Mouse (Mus musculus) thymus, postnatal 25 days (tissue): ENCODE data around the gene A630095N17Rik.

Experiments used
- DNase-seq: peaks from one replicate; pipeline ENCODE4 v3.0.0; 2022

The A630095N17Rik gene

DNA sequence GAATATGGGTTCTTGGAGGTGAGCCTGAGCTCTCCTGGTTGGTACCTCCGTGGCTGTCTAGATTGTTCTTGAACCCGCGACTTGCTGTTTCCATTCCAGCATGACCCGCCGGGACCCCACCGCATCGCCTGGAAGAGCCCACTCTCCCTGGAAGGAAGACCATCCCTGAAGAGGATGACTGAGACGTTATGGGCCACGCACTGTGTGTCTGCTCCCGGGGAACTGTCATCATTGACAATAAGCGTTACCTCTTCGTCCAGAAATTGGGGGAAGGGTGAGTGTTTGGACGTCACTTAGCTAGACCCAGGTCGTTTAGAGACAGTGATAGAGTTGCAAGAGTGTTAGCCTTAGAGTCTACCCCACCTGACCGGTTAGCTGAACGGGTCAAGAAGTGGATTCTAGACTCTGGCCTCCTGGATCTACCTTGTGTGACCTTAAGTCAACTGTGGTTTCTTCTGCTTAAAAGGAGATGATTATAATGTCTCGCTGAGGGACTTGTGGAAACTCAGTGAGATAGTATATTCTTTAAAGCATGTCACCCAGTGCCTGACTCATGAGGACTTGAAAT lies 20.7 kb downstream of the A630095N17Rik start:
- no peak for DNase-seq

DNA sequence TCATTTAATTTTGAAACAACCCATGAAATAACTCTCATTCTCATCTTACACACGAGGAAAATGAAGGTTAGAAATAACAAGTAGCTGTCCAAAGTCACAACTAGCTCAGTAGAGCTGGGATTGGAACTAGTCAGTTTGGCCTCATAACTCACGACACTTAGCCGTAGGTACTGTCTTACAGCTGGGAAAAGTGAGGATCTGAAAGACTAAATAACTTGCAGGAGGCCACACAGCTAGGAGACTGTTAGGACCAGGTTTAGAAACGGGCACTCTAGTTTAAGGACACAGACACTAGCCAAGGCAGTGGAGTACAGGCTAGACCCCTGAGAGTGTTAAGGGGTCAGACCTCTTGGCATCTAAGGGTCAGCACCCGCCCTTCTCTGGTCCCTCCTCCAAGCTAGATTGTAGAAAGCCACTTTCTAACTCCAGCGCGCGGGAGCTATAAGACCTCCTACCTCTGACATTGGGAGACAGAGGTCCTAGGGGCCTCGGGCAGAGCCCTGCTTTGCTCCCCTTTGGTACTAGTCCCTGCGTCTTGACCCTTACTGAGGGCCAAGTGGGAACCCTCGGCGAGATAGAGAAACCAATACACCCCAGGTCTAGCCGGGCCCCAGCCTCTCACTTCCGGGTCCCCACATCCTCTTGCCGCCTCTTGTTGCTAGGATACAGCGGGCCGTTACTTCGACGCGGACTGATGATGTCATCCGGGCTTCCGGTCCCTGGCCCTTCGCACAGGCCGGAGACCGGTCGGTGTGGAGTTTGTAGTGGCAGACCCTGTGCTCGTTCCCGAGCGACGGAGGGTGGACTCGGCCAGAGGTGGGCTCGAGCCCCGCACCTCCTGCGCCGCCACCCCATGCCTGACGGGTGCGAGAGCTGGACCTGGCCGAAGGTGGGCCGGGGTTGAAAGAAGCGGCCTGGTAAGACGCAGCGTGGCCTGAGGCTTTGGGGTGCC lies 21.5 kb downstream of the A630095N17Rik start, which contains the start of the genes Glb1l and Stk16:
TSS of gene Glb1l (minus strand) at position 678 of the 952 bp plus-strand sequence.
TSS of gene Stk16 (plus strand) at position 703 of the 952 bp plus-strand sequence.
- DNase-seq: peak; percentile 95

GRCm38 (mm10) chr1:75208967-75209678 lies 22.8 kb downstream of the A630095N17Rik start:
- peak; percentile 51 for DNase-seq

DNA sequence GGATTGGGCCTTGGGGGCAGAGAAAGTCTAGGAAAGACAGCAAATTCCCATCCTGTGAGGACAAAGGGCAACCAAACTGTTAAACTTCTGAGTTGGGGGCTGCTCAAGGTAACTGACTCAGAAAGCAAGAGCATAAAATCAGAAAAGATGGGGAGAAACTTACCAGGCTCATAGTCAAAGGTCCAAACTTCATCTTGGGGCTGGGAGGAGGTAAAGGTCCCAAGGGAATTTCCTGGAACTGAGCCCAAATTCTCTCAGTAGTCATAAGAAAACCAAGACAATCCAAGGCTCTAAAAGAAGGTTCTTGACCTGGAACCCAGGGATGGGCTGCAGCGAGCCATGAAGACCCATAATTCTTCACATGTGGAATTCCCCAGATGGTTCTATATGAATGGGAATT lies 30.7 kb downstream of the A630095N17Rik start:
- DNase-seq: no peak

DNA sequence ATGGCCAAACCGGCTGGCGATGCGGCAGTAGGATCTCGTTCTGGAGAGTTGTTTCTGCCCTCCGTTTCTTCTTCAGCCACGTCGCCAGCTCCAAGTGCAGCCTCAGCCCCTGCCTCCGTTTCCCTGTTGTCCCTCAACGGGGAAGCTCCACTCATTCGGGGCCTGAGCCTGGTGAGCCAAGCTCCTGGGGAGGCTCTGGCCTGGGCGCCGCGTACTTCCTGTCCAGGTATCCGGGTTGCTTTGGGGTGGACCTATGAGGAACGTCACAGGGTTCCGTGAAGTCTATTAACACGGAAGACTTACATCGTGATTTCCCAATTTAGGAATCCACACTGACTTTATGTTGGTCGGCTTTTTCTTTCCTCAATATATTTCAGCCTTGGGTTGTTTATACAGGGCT lies 39.5 kb downstream of the A630095N17Rik start:
- DNase-seq: no peak

DNA sequence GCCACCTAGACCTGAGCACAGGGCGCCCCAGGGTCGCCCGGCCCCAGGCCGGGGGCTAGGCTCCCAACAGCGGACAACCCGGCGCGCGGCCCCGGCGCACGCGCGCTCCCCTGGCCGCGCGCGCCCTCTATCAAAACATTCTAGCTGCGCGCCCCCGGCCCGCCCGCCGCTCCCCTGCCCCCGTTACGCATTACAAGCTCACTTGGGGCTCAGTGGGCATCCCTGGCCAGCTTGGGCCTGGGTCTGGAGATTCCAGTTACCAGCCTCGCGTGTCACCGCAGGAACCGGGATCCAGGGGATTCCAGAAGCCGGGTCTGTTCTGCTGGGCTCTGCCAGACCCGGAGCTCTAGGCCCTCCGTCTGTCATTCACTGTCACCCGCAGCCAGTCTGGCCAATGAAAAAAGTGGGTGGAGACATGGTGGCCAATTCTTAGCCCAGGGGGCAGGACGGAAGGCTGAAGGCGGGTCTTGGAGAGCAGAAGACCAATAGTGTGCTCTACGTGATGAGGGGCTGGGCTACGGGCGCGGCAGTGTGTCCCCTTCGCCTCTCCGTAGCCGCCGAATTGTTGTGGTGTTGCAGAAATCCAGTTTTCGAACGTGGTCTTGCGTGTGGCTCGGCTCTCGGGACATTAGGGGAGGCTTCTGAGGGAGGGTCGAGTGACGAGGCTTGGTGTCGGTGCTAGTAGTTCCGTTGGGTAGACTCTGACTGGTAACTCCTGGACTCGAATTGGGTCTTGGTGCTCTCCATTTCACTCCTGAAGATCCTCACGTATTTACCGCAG lies 40.1 kb downstream of the A630095N17Rik start, which contains the start of the genes Ankzf1 and Atg9a:
TSS of gene Ankzf1 (plus strand) at position 530 of the 781 bp plus-strand sequence.
TSS of gene Atg9a (minus strand) at position 575 of the 781 bp plus-strand sequence.
- peak; percentile 92 for DNase-seq

DNA sequence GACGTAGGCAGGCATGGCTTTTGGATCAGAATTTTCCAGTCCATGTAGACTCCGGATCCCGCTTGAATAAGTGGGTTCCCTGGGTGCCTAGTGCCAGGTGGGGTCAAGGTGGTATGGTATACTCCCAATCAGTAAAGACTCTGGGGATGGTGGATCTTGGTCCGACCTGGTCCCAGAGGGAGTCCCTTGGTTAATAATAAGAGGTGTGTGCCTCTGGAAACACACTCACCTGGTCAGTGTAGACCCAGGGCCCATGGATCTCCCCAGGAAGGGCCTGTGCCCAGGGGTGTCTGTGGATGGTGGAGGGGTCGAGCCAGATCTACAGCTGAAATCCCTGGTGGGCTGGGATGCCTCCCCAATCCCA lies 40.7 kb downstream of the A630095N17Rik start:
- no peak for DNase-seq

DNA sequence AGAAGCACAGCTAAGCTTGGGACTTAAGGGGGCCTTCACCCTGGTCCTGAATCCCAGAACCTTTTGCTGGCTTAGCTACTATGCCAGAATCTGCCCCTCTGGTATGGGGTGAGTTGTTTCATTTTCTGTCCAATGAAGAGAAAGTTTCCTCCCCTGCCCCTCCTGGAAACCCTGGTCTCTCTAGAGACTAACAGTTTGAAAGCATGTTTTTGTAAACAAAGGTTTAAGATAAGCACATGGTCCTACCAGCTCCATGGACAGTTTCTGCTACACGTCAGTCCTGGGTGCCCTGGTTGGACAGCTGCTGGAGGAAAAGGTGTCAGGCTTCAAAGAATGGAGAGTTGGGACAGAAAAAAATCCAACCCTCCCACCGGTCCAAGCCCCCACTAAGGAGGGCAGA lies 41.3 kb downstream of the A630095N17Rik start:
- DNase-seq: no peak

DNA sequence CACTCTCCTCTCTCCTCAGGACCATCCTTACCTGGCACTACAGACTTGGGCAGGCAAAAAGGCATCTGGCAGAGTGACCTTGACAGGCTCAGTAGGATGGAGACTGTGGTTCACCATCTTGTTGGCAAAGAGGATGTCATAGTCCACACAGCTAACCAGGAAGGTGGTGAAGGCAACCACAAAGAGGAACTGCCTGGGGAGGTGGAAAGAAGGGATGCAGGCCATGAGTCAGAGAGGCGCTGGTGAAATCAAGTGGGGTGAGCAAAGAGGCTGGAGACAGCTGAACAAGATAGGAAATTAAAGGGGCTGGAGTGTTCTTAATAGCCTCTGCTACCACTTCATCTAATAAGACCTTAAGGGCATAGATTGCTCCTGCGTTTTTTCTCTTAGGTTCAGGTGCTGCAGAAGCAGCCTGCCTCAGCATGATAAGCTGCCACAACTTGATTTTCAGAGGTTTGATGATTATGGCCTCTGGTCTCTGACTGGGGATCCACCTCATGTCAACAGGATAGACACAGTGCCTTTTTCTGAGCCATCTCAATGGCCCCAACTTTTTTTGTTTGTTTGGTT lies 43.9 kb downstream of the A630095N17Rik start:
- DNase-seq: no peak

DNA sequence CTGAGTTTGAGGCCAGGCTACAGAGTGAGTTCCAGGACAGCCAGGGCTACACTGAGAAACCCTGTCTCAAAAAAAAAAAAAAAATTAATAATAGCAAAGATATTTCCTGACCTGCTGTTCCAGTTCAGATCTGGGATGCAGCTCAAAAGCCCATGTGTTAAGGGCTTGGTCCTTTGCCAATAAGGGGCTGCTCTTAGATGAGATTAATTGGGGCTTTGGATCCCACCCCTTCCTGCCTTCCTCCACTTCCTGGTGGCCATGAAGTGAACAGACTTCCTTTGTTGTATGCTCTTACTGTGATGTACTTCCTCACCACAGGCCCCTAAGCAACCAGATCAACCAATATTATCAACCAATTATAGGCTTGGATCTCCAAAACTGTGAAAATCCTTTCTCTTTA lies 44.8 kb downstream of the A630095N17Rik start:
- no peak for DNase-seq

DNA sequence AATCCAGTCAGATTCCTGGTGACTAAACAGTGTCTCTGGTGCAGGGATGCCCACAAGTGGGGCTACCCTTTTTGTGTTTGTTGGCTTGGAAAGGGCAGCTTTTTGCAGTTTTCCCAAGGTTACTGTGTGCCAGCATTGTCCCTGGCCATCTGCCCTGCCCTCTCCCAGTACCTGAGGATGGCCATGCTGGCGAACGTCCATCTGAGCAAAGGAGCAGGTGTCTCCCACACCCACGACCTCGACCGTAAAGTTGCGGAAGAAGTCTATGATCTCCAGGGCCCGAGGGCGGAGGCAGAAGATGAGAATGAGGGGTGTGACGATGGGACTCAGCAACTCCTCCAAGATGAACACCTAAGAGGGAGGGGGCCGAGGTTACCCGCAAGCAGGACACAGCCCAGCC lies 46.4 kb downstream of the A630095N17Rik start:
- no peak for DNase-seq

- no peak for DNase-seq
These were observed 49.7 kb downstream of the A630095N17Rik start for GRCm38 (mm10) chr1:75182160-75182559.

DNA sequence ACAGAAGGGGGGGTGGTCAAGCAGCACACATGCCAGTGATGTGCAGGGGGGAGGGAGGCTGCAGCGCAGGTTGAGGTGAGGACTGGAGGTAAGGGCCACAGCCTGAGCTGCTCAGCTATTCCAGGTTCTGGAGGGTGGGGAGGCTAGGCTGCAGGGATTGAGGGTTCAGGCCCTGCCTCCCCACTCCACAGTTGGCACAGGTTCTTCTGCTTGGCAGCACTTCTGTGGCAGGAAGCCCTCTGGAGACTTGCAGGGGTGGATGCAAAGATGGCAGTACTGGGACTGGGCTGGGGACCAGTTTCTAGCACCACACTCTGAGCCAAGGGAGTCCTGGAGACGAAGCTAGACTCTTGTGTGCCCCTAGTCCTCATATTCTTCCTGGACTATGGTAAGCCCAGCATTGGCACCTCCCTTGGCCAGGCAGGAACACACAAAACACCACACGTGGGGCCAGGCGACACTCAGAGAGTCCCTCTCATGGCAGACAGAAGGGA lies 50.5 kb downstream of the A630095N17Rik start:
- DNase-seq: no peak

DNA sequence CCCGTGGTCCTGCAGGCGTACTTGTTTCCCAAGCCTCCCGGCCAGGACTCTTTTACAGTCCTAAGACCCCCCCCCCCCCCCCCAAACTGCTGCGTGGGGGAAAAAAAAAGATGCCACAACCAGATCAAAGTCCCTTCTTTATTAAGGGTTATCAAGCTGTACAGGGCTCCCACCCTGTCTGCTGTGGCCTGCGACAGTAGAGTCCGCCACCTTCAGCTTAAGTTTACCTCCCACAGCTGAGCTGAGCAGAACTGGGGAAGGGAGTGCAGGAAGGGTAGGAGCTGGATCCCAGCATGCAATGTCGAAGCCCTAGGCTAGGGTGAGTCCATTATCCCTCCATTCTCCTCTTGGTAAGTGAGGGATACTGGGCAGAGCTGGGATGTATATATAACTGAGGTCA lies 51.2 kb downstream of the A630095N17Rik start:
- no peak for DNase-seq

GRCm38 (mm10) chr1:75180105-75180590 lies 51.8 kb downstream of the A630095N17Rik start, which contains the start of gene Abcb6:
Gene Abcb6 (minus strand): TSS chr1:75180392.
- peak; percentile 84 for DNase-seq

DNA sequence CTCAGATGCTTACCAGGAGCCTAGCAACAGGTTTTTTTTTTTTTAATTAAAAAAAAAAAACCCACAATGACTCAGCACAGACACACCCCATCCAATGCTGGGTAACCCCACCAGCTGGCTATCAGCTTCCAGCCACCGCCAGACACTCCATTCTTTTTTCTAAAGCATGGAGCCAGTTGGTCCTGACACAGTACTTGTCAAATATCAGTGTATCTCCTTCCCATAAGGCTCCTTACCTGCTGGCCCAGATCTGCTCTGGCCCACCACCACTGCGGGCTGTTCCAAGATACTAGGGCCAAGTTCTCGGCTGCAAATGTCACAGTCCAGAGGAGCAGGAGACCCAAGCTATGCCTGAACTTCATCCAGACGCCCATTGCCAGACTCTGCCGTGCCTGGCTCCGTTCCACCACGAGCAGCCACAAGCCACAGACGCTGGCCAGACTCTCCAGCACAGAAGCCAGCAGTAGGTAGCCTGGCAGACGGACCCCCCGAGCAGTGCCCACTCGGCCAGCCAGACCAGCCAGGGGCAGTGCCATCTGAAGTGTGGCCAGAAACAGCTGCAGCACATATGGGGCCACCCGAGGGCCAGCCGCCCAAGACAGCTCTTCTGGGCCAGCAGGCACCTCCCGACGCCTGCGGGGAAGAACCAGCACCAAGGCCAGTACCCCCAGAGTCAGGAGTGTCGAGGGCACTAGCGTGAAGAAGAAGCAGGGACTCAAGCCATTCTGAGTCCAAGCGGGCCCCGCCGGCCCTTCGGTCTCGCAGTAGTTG lies 52.4 kb downstream of the A630095N17Rik start:
- DNase-seq: no peak
